Mouse (Mus musculus): ENCODE results near the gene Slc25a23. TPM values are rescaled to one million over a fixed set of nuclear protein-coding genes. Genes with fewer than 3 reads are reported as not detected.

The Slc25a23 gene
- polyA plus RNA-seq, 1 experiment from 2014 or later, result 11.6 TPM

DNA sequence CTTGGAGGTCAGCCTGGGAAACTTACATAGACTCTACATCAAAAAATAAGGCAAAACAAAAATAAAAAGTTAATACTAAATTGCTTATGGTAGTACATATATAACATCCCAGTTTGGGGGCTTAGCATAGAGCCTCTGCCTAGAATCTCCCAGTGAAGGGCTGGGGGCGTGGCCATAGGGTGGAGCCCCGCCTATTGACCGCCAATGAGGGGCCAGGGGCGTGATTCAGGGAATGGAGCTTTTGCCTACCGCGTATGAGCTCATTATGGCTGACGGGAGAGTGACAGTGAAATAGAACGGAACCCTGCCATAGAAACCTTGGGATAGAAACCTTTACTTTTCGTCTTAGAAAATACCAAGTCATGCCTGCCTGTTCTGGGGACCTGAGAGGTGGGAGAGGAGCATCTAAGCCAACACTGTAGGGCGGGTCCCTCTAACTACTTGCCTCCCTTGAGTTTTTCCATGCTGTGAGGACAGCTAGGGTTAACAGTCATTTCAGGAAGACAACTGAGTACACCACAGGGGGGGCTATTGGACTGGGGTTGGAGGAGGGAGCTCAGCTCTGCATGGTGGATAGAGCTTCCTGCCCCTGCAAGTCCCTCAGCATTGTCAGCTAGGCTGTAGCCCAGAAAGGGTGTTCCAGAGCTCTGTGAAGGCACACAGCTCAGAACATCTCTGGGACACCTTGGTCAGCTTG is 40.1 kb upstream of the Slc25a23 start:
- H3K27ac ChIP-seq (ENCODE audit: low read depth, low read length), result no peak overlapping the region
- no peaks in the 10 kb centered on the region for H3K36me3 ChIP-seq (ENCODE audit: control insufficient read depth, insufficient read depth, low read length)
- no peaks in the 10 kb centered on the region for H3K27me3 ChIP-seq (ENCODE audit: control insufficient read depth, insufficient read depth, low read length)
- H3K4me1 ChIP-seq (ENCODE audit: control insufficient read depth, insufficient read depth, low read length), result no peaks in the 10 kb centered on the region; the same call in 1 of the 2 replicates
- H3K4me3 ChIP-seq (ENCODE audit: low read depth, low read length), result no peak overlapping the region
- H3K4me2 ChIP-seq, result no peak overlapping the region; the same call in 1 of the 2 replicates
- no peak overlapping the region for H3K9ac ChIP-seq (ENCODE audit: low read depth, low read length)
- WGBS (ENCODE audit: insufficient replicate concordance), result 4% methylated on average over 10 of the region's 10 CpGs
- no peak for ATAC-seq (replicated peaks; ENCODE audit: insufficient number of reproducible peaks, low FRiP score, low TSS enrichment)
- no peaks in the 10 kb centered on the region for H3K9me3 ChIP-seq (replicated peaks; ENCODE audit: control insufficient read depth, low read length)

DNA sequence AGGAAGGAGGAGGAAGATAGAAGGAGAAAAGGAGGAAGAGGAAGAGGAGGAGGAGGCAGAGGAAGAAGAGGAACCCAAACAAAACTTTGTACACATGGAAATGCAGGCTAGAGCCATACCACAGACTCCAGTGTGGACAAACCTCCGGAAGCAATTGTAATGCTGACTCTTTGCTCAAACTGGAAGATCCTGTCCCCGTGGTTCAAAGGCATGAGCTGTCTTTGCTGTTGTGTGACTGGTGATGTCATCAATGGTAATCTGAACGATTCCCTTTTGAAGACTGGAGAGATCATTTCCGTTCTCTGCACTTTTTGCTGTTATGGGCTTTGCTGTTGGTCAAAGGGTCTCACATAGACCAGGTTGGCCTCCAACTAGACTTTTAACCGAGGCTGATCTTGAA is 38.7 kb upstream of the Slc25a23 start:
- Histone ChIP-seq H3K4me1 (ENCODE audit: control insufficient read depth, insufficient read depth, low read length) (no peaks in the 10 kb centered on the region), H3K27me3 (ENCODE audit: control insufficient read depth, insufficient read depth, low read length) (no peaks in the 10 kb centered on the region), H3K27ac (ENCODE audit: low read depth, low read length) (no peak overlapping the region), H3K4me2 (no peak overlapping the region), H3K36me3 (ENCODE audit: control insufficient read depth, insufficient read depth, low read length) (no peaks in the 10 kb centered on the region), H3K4me3 (ENCODE audit: low read depth, low read length) (no peak overlapping the region), H3K9me3 (replicated peaks; ENCODE audit: control insufficient read depth, low read length) (no peaks in the 10 kb centered on the region), H3K9ac (ENCODE audit: low read depth, low read length) (no peak overlapping the region)
- WGBS (ENCODE audit: insufficient replicate concordance), result 69% methylated on average over 5 of the region's 5 CpGs
- ATAC-seq (replicated peaks; ENCODE audit: insufficient number of reproducible peaks, low FRiP score, low TSS enrichment), result no peak

DNA sequence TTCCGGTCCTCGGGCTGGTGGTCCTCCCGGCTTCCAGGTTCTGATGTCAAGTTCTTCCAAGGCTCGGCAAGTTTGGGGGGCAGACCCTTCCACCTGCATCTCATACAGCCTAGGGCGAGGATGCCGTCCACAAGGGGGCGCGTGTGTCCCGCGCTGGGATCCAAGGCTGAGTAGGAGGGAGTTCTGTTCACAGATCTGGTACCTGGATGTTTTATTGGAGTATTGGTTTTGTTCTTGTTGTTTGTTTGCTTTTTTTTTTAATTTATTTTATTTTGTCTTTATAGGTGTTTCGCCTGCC is 36.9 kb upstream of the Slc25a23 start:
- peak overlapping the region; percentile 42 for H3K4me2 ChIP-seq
- 0 out of 2 replicates have a peak, but pooled peaks have one; percentile 37 for ATAC-seq (replicated peaks; ENCODE audit: insufficient number of reproducible peaks, low FRiP score, low TSS enrichment)
- H3K9me3 ChIP-seq (replicated peaks; ENCODE audit: control insufficient read depth, low read length), result no peaks in the 10 kb centered on the region
- no peaks in the 10 kb centered on the region for H3K27me3 ChIP-seq (ENCODE audit: control insufficient read depth, insufficient read depth, low read length)
- H3K4me3 ChIP-seq (ENCODE audit: low read depth, low read length), result no peak overlapping the region
- no peak overlapping the region for H3K9ac ChIP-seq (ENCODE audit: low read depth, low read length)
- H3K4me1 ChIP-seq (ENCODE audit: control insufficient read depth, insufficient read depth, low read length), result no peaks in the 10 kb centered on the region
- WGBS (ENCODE audit: insufficient replicate concordance), result under 1% methylated on average over 11 of the region's 11 CpGs
- no peak overlapping the region for H3K27ac ChIP-seq (ENCODE audit: low read depth, low read length)
- H3K36me3 ChIP-seq (ENCODE audit: control insufficient read depth, insufficient read depth, low read length), result no peaks in the 10 kb centered on the region

DNA sequence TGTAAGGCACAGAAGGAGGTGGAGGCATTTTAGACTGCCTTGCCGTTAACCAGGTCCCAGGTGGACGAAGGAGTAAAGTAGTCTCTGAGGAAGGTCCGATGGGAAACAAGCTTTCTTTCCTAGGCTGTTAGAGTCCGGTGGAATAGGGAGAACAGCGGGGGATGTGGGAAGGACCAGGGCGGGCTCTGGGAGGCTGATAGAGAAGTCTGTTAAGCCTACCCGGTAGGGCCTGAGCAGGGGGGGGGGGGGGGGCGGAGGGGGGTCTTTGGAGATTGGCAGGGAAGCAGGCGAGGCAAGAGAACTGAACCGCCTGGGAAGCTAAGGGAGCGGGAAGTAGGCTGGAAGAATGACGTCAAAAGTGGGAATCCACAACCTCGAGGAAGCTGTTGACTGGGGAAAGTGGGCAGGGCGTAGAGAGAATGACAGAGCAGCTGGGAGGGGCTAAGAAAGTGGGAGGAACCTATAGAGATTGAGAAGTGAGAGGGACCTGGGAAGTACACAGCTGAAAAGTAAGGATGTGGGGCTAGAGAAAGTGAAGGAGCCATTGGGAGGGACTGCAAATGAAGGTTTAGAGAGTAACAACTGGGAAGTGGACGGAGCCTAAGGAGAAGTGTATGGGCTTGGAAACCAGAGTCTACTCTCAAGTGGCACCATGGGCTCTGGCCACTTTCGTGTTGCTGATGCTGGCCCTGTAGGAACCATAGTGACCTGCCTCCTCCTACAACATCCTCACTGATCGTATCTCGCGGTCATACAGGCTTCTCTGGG is 36.4 kb upstream of the Slc25a23 start:
- no peak overlapping the region for H3K9ac ChIP-seq (ENCODE audit: low read depth, low read length)
- no peaks in the 10 kb centered on the region for H3K27me3 ChIP-seq (ENCODE audit: control insufficient read depth, insufficient read depth, low read length)
- no peaks in the 10 kb centered on the region for H3K4me1 ChIP-seq (ENCODE audit: control insufficient read depth, insufficient read depth, low read length)
- ATAC-seq (replicated peaks; ENCODE audit: insufficient number of reproducible peaks, low FRiP score, low TSS enrichment), result peak; percentile 67
- no peak overlapping the region for H3K4me3 ChIP-seq (ENCODE audit: low read depth, low read length)
- H3K27ac ChIP-seq (ENCODE audit: low read depth, low read length), result no peak overlapping the region
- H3K4me2 ChIP-seq, result peak overlapping the region; percentile 42
- H3K36me3 ChIP-seq (ENCODE audit: control insufficient read depth, insufficient read depth, low read length), result no peaks in the 10 kb centered on the region
- WGBS (ENCODE audit: insufficient replicate concordance), result 1% methylated on average over 18 of the region's 19 CpGs
- H3K9me3 ChIP-seq (replicated peaks; ENCODE audit: control insufficient read depth, low read length), result no peaks in the 10 kb centered on the region

DNA sequence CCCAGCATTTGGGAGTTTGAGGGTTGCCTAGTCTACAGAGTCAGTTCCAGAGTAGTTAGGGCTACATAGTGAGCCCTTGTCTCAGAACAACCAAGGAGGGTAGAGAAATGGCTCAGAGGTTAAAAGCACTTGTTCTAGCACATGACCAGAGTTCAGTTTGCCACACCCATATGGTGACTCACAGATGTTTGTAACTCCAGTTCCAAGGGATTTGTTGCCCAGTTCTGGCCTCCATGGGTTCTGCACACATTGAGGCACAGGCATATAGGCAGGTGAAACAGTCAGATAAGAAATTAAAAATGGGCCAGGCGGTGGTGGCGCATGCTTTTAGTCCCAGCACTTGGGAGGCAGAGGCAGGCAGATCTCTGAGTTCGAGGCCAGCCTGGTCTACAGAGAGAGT is 34.6 kb upstream of the Slc25a23 start:
- no peak for ATAC-seq (replicated peaks; ENCODE audit: insufficient number of reproducible peaks, low FRiP score, low TSS enrichment)
- H3K4me2 ChIP-seq, result no peak overlapping the region
- H3K27me3 ChIP-seq (ENCODE audit: control insufficient read depth, insufficient read depth, low read length), result no peaks in the 10 kb centered on the region
- 93% methylated on average over 3 of the region's 3 CpGs for WGBS (ENCODE audit: insufficient replicate concordance)
- H3K9me3 ChIP-seq (replicated peaks; ENCODE audit: control insufficient read depth, low read length), result no peaks in the 10 kb centered on the region
- no peak overlapping the region for H3K27ac ChIP-seq (ENCODE audit: low read depth, low read length)
- H3K36me3 ChIP-seq (ENCODE audit: control insufficient read depth, insufficient read depth, low read length), result no peaks in the 10 kb centered on the region
- H3K4me3 ChIP-seq (ENCODE audit: low read depth, low read length), result no peak overlapping the region
- H3K9ac ChIP-seq (ENCODE audit: low read depth, low read length), result no peak overlapping the region
- H3K4me1 ChIP-seq (ENCODE audit: control insufficient read depth, insufficient read depth, low read length), result no peaks in the 10 kb centered on the region

DNA sequence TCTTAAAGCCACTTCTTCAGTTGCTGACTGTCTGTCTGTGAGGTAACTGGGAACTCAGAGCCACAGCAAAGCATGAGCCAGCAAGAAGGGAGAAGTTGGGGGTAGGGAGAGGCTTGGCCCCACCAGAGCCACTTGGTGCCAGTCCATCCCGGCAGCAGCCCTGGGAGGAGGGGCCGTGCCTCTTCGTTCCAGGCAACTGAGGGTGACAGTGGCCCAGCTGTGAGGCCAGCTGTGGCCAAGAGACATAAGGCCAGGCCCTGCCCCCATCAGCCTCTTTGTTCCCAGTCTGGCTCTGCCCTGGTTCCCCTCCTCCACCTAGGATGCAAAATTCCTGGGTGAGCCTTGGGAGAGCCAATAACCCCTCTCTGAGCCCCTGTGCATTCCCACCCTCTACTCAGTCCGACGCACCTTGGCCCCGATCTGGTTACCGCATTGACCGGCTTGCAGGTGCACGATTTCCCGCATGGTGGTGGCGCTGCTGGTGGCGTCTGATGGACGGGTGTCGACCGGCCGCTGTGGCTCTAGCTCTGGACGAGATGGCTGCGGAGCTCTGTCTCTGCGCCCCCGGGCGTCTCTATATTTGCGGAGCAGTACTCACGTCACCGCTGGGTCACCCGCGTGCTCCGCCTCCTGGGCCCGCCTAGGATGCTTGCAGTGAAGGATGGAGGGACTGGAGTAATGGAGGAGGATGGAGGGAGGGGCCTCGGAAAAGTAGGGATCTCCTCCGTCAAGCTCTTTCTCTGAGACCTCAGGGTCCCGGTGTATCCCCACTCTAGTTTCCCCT is 27.6 kb upstream of the Slc25a23 start, which contains the start of gene Tubb4a:
Gene Tubb4a (minus strand): TSS at position 734 of the 784 bp plus-strand sequence.
- H3K9ac ChIP-seq (ENCODE audit: low read depth, low read length), result peak within 1 kb of the TSS; percentile 62; the same call in 1 of the 2 replicates
- peak; percentile 61; the same call in 1 of the 2 replicates for ATAC-seq (replicated peaks; ENCODE audit: insufficient number of reproducible peaks, low FRiP score, low TSS enrichment)
- H3K4me2 ChIP-seq, result peak within 1 kb of the TSS; percentile 68
- H3K4me1 ChIP-seq (ENCODE audit: control insufficient read depth, insufficient read depth, low read length), result peaks cover 8% of the 10 kb centered on the region; the same call in 1 of the 2 replicates
- H3K27me3 ChIP-seq (ENCODE audit: control insufficient read depth, insufficient read depth, low read length), result peaks cover 19% of the 10 kb centered on the region
- H3K9me3 ChIP-seq (replicated peaks; ENCODE audit: control insufficient read depth, low read length), result no peaks in the 10 kb centered on the region
- H3K36me3 ChIP-seq (ENCODE audit: control insufficient read depth, insufficient read depth, low read length), result no peaks in the 10 kb centered on the region
- H3K4me3 ChIP-seq (ENCODE audit: low read depth, low read length), result peak within 1 kb of the TSS; percentile 41
- 2% methylated on average over 31 of the region's 31 CpGs for WGBS (ENCODE audit: insufficient replicate concordance)
- no peak within 1 kb of the TSS for H3K27ac ChIP-seq (ENCODE audit: low read depth, low read length)

DNA sequence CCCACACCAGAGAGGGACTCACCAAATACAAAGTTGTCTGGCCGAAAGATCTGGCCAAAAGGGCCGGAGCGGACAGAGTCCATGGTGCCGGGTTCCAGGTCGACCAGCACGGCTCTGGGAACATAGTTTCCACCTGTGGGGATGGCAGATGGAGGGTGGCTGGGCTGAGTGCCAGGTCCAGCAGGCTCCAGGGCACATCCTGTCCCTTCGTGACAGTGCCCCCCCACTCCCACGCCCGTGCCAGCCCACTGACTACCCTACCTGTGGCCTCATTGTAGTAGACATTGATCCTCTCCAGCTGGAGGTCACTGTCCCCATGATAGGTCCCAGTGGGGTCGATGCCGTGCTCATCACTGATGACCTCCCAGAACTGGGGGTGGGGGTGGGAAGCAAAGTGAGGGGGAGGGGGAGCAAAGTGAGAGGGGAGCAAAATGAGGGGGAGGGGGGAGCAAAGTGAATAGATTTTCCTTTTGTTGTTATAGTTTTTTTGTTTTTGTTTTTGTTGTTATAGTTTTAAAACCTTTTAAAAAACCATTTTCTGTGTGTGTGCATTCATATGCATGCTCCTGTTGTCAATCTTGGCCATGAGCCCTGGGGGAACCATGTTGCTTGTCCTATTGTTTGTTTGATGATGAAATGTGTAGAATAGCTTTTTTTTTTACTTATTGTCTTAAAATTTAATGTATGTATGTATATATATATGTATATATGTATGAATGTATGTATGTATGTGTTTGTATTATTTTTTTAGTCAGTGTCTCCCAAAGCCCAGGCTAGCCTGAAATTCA is 26.5 kb upstream of the Slc25a23 start:
- Histone ChIP-seq H3K4me1 (ENCODE audit: control insufficient read depth, insufficient read depth, low read length) (peaks cover 8% of the 10 kb centered on the region; the same call in 1 of the 2 replicates), H3K9ac (ENCODE audit: low read depth, low read length) (no peak overlapping the region), H3K9me3 (replicated peaks; ENCODE audit: control insufficient read depth, low read length) (no peaks in the 10 kb centered on the region), H3K36me3 (ENCODE audit: control insufficient read depth, insufficient read depth, low read length) (no peaks in the 10 kb centered on the region), H3K27me3 (ENCODE audit: control insufficient read depth, insufficient read depth, low read length) (peaks cover 19% of the 10 kb centered on the region), H3K4me3 (ENCODE audit: low read depth, low read length) (no peak overlapping the region), H3K4me2 (no peak overlapping the region), H3K27ac (ENCODE audit: low read depth, low read length) (no peak overlapping the region)
- ATAC-seq (replicated peaks; ENCODE audit: insufficient number of reproducible peaks, low FRiP score, low TSS enrichment), result no peak
- WGBS (ENCODE audit: insufficient replicate concordance), result 81% methylated on average over 11 of the region's 11 CpGs

DNA sequence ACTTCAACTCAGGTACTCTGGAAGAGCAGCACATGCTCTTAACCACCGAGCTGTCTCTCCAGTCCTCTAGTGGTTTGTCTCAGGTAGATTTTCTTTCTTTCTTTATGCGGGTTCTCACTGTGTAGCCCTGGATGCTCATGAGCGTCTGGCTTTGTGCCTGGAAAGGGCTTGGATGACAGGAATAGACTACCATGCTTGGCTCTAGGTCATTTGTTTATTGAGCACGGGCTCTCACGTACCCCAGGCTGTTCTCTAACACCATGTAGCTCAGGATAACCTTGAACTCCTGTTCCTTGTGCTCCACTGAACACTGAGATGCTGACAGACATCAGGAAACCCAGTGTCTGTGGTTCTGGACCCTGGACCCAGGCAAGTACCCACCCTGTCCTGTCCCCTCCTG is 22.8 kb upstream of the Slc25a23 start:
- H3K27ac ChIP-seq (ENCODE audit: low read depth, low read length), result no peak overlapping the region
- H3K4me1 ChIP-seq (ENCODE audit: control insufficient read depth, insufficient read depth, low read length), result peaks cover 8% of the 10 kb centered on the region; the same call in 1 of the 2 replicates
- no peak overlapping the region for H3K9ac ChIP-seq (ENCODE audit: low read depth, low read length)
- no peaks in the 10 kb centered on the region for H3K9me3 ChIP-seq (replicated peaks; ENCODE audit: control insufficient read depth, low read length)
- H3K27me3 ChIP-seq (ENCODE audit: control insufficient read depth, insufficient read depth, low read length), result peaks cover 8% of the 10 kb centered on the region
- WGBS (ENCODE audit: insufficient replicate concordance), result 75% methylated on average over 5 of the region's 5 CpGs
- H3K4me3 ChIP-seq (ENCODE audit: low read depth, low read length), result no peak overlapping the region
- no peaks in the 10 kb centered on the region for H3K36me3 ChIP-seq (ENCODE audit: control insufficient read depth, insufficient read depth, low read length)
- no peak overlapping the region for H3K4me2 ChIP-seq
- ATAC-seq (replicated peaks; ENCODE audit: insufficient number of reproducible peaks, low FRiP score, low TSS enrichment), result no peak

Data from heart, embryonic 11.5 days (tissue).